Mouse (Mus musculus): ENCODE measurements around the gene Tpte. TPM values are rescaled to one million over a fixed set of nuclear protein-coding genes. Genes with fewer than 3 reads are reported as not detected.

Tpte gene
- total and polyA plus RNA-seq, 2 experiments from 2014 or later = not detected

DNA sequence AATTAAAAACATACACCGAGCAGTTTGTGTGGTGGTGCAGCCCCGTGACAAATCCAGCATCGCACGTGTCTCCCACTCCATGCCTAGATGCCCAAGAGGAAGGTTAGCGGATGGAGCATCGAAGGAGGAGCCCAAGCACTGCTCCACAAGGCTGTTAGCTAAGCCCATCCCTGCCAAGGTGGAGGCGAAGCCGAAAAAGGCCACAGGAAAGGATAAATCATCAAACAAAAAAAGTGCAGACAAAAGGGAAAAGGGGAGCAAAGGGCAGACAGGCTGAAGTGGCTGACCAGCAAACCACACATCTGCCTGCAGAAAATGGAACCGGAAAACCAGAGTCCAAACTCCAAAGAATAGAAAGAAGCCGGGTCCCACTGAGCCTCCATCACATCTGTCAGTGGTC, 23.8 kb downstream of the Tpte start:
- H3K4me2 ChIP-seq (ENCODE audit: low read depth, low read length, poor library complexity, severe bottlenecking) = no peak overlapping the region
- WGBS = 77% methylated on average over 10 of the region's 10 CpGs
- no peak for DNase-seq (ENCODE audit: low spot score)
- no peak overlapping the region for H3K4me3 ChIP-seq (ENCODE audit: low read depth, low read length)
- TF ChIP-seq CTCF (IDR thresholded peaks at IDR 0.05) = no peak
- H3K9me3 ChIP-seq (ENCODE audit: low read length) = no peaks in the 10 kb centered on the region
- no peaks in the 10 kb centered on the region for H3K27me3 ChIP-seq (ENCODE audit: insufficient read depth, low read length)
- no peak overlapping the region for H3K9ac ChIP-seq (replicated peaks; ENCODE audit: low read length, poor library complexity, severe bottlenecking)
- no peaks in the 10 kb centered on the region for H3K36me3 ChIP-seq (ENCODE audit: insufficient read depth, low read length)
- ATAC-seq (ENCODE audit: low FRiP score) = no peak
- H3K4me1 ChIP-seq (ENCODE audit: insufficient read depth, low read length) = 0 out of 2 replicates have a peak, but pooled peaks cover 4% of the 10 kb centered on the region
- no peak overlapping the region for H3K27ac ChIP-seq (ENCODE audit: low read depth, low read length)

DNA sequence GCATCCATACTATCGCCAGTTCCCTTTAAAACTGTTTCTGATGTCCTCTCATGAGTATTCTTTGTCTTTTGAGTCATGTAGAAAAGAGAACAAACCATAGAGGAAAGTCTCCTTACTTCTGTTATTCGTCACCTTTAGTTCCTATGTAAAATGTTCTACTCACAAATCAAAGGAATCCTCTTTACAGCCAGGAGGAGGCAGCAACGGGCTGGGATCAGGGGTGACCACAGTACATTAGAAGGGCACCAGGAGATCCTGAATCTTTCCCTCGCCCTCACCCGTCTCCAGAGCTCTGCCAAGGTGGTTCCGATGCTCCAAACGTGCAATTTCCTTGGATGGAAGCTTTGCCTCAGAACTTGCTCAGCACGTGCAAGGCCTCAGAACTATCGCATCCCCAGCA, 28.2 kb downstream of the Tpte start:
- DNase-seq (ENCODE audit: low spot score) (no peak), ATAC-seq (ENCODE audit: low FRiP score) (no peak)
- Histone ChIP-seq H3K27me3 (ENCODE audit: insufficient read depth, low read length) (no peaks in the 10 kb centered on the region), H3K27ac (ENCODE audit: low read depth, low read length) (no peak overlapping the region), H3K36me3 (ENCODE audit: insufficient read depth, low read length) (no peaks in the 10 kb centered on the region), H3K4me1 (ENCODE audit: insufficient read depth, low read length) (no peaks in the 10 kb centered on the region), H3K4me3 (ENCODE audit: low read depth, low read length) (no peak overlapping the region), H3K4me2 (ENCODE audit: low read depth, low read length, poor library complexity, severe bottlenecking) (no peak overlapping the region), H3K9me3 (ENCODE audit: low read length) (no peaks in the 10 kb centered on the region), H3K9ac (replicated peaks; ENCODE audit: low read length, poor library complexity, severe bottlenecking) (no peak overlapping the region)
- no peak for TF ChIP-seq CTCF (IDR thresholded peaks at IDR 0.05)
- 78% methylated on average over 9 of the region's 9 CpGs for WGBS

- 94% methylated on average over 13 of the region's 13 CpGs for WGBS
- Histone ChIP-seq H3K4me2 (ENCODE audit: low read depth, low read length, poor library complexity, severe bottlenecking) (no peak overlapping the region), H3K4me1 (ENCODE audit: insufficient read depth, low read length) (no peaks in the 10 kb centered on the region), H3K4me3 (ENCODE audit: low read depth, low read length) (no peak overlapping the region), H3K27ac (ENCODE audit: low read depth, low read length) (no peak overlapping the region), H3K27me3 (ENCODE audit: insufficient read depth, low read length) (no peaks in the 10 kb centered on the region), H3K36me3 (ENCODE audit: insufficient read depth, low read length) (no peaks in the 10 kb centered on the region), H3K9ac (replicated peaks; ENCODE audit: low read length, poor library complexity, severe bottlenecking) (no peak overlapping the region), H3K9me3 (ENCODE audit: low read length) (no peaks in the 10 kb centered on the region)
- no peak for DNase-seq (ENCODE audit: low spot score)
- TF ChIP-seq CTCF (IDR thresholded peaks at IDR 0.05) = no peak
- ATAC-seq (ENCODE audit: low FRiP score) = no peak
These were observed 52.2 kb downstream of the Tpte start for GRCm38 (mm10) chr8:22335426-22335825.

GRCm38 (mm10) chr8:22359359-22359758, 76.1 kb downstream of the Tpte start:
- WGBS = 84% methylated on average over 6 of the region's 6 CpGs
- TF ChIP-seq CTCF (IDR thresholded peaks at IDR 0.05) = no peak

GRCm38 (mm10) chr8:22359882-22360281, 76.6 kb downstream of the Tpte start:
- Histone ChIP-seq H3K27me3 (ENCODE audit: insufficient read depth, low read length) (no peaks in the 10 kb centered on the region), H3K9me3 (ENCODE audit: low read length) (no peaks in the 10 kb centered on the region), H3K36me3 (ENCODE audit: insufficient read depth, low read length) (no peaks in the 10 kb centered on the region), H3K4me1 (ENCODE audit: insufficient read depth, low read length) (no peaks in the 10 kb centered on the region), H3K9ac (replicated peaks; ENCODE audit: low read length, poor library complexity, severe bottlenecking) (no peak overlapping the region), H3K4me2 (ENCODE audit: low read depth, low read length, poor library complexity, severe bottlenecking) (no peak overlapping the region), H3K4me3 (ENCODE audit: low read depth, low read length) (no peak overlapping the region), H3K27ac (ENCODE audit: low read depth, low read length) (no peak overlapping the region)
- TF ChIP-seq CTCF (IDR thresholded peaks at IDR 0.05) = no peak
- ATAC-seq (ENCODE audit: low FRiP score) = no peak
- no peak for DNase-seq (ENCODE audit: low spot score)
- WGBS = 93% methylated on average over 6 of the region's 6 CpGs

More at GRCm38 (mm10) chr8:22359359-22359758, 76.1 kb downstream of the Tpte start:
- Histone ChIP-seq H3K9me3 (ENCODE audit: low read length) (no peaks in the 10 kb centered on the region), H3K4me3 (ENCODE audit: low read depth, low read length) (no peak overlapping the region), H3K36me3 (ENCODE audit: insufficient read depth, low read length) (no peaks in the 10 kb centered on the region), H3K4me1 (ENCODE audit: insufficient read depth, low read length) (no peaks in the 10 kb centered on the region), H3K4me2 (ENCODE audit: low read depth, low read length, poor library complexity, severe bottlenecking) (no peak overlapping the region), H3K9ac (replicated peaks; ENCODE audit: low read length, poor library complexity, severe bottlenecking) (no peak overlapping the region), H3K27me3 (ENCODE audit: insufficient read depth, low read length) (no peaks in the 10 kb centered on the region), H3K27ac (ENCODE audit: low read depth, low read length) (no peak overlapping the region)
- DNase-seq (ENCODE audit: low spot score) = no peak
- no peak for ATAC-seq (ENCODE audit: low FRiP score)

- peaks cover 11% of the 10 kb centered on the region; the same call in 1 of the 2 replicates for H3K36me3 ChIP-seq (ENCODE audit: insufficient read depth, low read length)
These were observed 93.1 kb downstream of the Tpte start for GRCm38 (mm10) chr8:22376311-22376710.

More at GRCm38 (mm10) chr8:22376311-22376710, 93.1 kb downstream of the Tpte start:
- Histone ChIP-seq H3K4me3 (ENCODE audit: low read depth, low read length) (no peak overlapping the region), H3K4me2 (ENCODE audit: low read depth, low read length, poor library complexity, severe bottlenecking) (no peak overlapping the region), H3K9ac (replicated peaks; ENCODE audit: low read length, poor library complexity, severe bottlenecking) (no peak overlapping the region), H3K4me1 (ENCODE audit: insufficient read depth, low read length) (no peaks in the 10 kb centered on the region), H3K9me3 (ENCODE audit: low read length) (no peaks in the 10 kb centered on the region), H3K27ac (ENCODE audit: low read depth, low read length) (no peak overlapping the region), H3K27me3 (ENCODE audit: insufficient read depth, low read length) (no peaks in the 10 kb centered on the region)
- WGBS = 89% methylated on average over 5 of the region's 5 CpGs
- no peak for TF ChIP-seq CTCF (IDR thresholded peaks at IDR 0.05)
- no peak for DNase-seq (ENCODE audit: low spot score)
- ATAC-seq (ENCODE audit: low FRiP score) = no peak

Data from midbrain, postnatal 0 days (tissue).